Mouse (Mus musculus) adrenal gland, postnatal 36 days (tissue): Measurements from ENCODE around the gene Orai1. TPM values are rescaled to one million over a fixed set of nuclear protein-coding genes. Genes with fewer than 3 reads are reported as not detected.

Source experiments
- DNase-seq, 2 experiments: peaks; one replicate each; pipeline ENCODE4 v3.0.0; 2021; ENCODE audit warnings: mixed read lengths in 1 of 2
- total RNA-seq, 2 experiments: library from RNA; stranded (reverse); gene quantifications; 2 replicates each; pipeline ENCODE4 v1.2.3; 2021

The Orai1 gene
- total RNA-seq, 2 experiments from 2014 or later: 9.2 to 12.3 TPM

DNA sequence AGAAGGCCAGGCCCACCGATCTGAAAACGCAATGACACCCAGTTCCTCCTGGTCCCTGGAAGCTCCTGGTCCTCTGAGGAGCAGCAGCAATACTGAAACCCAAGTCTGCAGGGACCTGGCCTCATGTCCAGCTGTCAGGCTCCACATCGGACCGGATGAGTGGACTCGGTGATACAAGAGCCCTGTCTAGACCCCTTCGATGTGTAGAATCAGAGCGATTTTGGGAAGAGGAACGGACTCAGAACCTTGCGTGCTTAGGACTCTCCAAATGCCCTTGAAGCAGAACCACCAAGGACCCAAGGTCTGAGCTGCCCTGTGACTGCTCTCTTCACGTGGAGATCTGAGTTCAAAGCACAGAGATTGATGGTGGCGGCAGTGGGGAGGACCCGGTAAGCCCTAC, 53.2 kb downstream of the Orai1 start, which contains the start of gene Tmem120b:
Gene Tmem120b (plus strand): TSS at position 301 of the 400 bp plus-strand sequence.
- no peak for DNase-seq

GRCm38 (mm10) chr5:123068714-123069113, 53.8 kb downstream of the Orai1 start:
- DNase-seq: no peak

DNA sequence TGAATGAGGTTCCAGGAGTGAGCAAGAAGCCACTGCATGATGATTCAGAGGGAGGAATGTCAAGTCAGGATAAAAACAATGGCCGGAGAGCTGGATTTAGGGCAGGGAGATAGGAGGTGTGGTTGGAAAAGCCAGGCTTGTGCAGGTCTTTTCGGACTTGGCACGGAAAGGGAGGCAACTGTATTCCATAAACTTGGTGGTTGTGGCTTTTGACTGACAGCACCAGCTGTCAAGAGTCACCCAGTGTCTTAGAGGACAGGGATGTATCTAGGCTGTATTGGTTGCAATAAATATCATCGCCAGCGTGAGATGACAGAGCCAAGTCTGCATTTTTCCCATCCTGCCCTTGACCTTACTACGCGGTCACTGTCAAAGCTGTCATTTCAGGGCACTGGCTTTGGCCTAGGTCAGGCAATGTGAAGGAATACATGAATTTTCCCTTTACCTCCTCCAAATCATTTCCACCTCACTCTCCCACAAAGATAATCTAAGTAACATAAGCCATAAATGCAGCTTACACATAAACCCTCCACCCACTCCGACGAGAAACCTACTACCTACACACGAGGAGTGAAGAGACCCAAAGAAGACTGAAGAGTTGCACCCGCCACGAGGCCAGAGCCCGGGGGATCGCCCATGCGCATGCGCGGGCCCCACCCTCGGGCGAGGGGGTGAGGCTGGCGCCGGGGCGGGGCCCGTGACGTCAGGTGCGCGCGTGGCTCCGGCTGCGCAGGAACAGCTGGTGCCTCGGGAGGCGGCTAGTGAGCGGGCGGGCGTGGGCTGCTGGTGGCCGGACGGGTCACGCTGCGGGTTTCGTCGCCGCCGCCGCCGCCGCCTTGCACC, 60.9 kb downstream of the Orai1 start:
- DNase-seq: peak; percentile 97 to 99

DNA sequence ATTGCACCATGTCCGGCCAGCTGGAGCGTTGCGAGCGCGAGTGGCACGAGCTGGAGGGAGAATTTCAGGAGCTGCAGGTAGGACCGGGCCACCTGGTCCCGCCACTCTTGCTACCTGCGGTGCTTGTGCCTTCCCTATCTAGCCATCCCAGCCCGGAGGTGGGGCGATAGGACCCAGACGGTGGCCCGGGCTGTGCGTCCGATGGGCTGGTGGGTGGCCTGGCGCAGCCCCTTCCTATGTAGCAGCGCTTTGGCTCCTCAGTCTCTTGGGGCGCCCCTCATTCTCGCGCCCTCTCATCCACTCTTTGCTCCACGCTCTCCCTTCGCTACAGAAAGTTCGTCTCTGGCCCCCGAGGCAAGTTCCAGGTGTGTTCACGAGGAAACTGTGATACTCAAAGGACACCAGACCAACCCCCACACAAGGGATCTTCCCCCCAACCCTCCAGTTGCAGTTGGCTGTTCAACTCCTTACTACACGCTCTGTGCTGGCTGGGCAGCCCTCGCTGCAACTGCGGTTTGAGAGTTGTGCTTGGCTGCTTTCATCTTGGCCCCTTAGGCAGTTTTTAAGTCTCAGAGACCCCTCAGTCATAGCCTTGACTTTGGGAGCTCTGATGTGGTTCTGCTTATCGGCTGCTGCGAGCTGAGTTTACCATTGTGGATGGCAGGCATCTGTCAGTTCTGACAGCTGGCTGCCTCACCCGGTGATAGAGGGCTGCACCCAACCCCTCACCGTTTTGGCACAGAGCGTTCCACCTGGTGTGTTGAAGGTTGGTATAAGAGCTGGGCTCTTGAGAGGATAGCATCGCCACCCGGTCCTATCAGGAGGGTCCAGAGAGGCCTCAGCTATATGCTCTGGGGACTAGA, 61.8 kb downstream of the Orai1 start:
- DNase-seq: no peak

GRCm38 (mm10) chr5:123079568-123079967, 64.7 kb downstream of the Orai1 start:
- no peak for DNase-seq

DNA sequence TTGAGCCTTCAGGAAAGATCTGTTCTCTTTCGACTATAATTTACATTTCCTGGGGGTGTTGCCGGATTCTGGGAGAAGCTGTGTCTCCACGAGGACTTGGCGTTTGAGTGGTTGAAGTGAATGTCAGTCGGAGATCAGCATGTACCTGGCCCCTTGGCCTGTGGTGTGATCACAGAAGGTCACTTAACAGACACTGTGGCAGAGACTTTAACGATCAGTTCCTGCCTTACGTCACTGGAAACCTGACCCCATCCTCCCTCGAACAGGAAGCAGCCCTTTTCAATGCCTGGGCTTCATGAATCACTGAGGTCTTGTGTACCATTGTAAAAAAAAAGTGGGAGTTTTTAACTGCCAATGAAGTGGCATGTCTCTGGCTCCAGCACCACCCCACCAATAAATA, 65.2 kb downstream of the Orai1 start:
- no peak for DNase-seq

Other genes starting within 250 kb of the Orai1 start
- 10 to 100 TPM; 25.3 to 25.9 TPM for gene Camkk2, start 235.7 kb upstream of the Orai1 start, total RNA-seq
- 100 to 1,000 TPM; 154 to 181 TPM for gene Anapc5, start 193.7 kb upstream of the Orai1 start, total RNA-seq
- 10 to 100 TPM; 22.8 to 28.5 TPM for gene Rnf34, start 165.0 kb upstream of the Orai1 start, total RNA-seq
- gene Kdm2b, start 25.3 kb upstream of the Orai1 start, total RNA-seq: 10 to 100 TPM; 13.4 to 14.7 TPM
- not detected for gene Morn3, start 31.9 kb downstream of the Orai1 start, total RNA-seq
- 10 to 100 TPM; 27.0 to 48.7 TPM for gene Tmem120b, start 53.3 kb downstream of the Orai1 start, total RNA-seq
- 1 to 10 TPM; 1.2 to 1.4 TPM for gene Rhof, start 117.6 kb downstream of the Orai1 start, total RNA-seq
- 10 to 100 TPM; 24.9 to 26.0 TPM for gene Setd1b, start 127.1 kb downstream of the Orai1 start, total RNA-seq
- gene Psmd9, start 154.3 kb downstream of the Orai1 start, total RNA-seq: 10 to 100 TPM; 23.4 to 31.5 TPM
- 1 to 10 TPM; 1.6 to 2.4 TPM for gene Hpd, start 167.7 kb downstream of the Orai1 start, total RNA-seq
- 1 to 10 TPM in 1 of 2 experiments, under 1 TPM in 1; 0.89 to 1.5 TPM for gene Wdr66, start 237.0 kb downstream of the Orai1 start, total RNA-seq